ENCODE assay signal across 8 mouse cellular contexts in the genomic region with DNA sequence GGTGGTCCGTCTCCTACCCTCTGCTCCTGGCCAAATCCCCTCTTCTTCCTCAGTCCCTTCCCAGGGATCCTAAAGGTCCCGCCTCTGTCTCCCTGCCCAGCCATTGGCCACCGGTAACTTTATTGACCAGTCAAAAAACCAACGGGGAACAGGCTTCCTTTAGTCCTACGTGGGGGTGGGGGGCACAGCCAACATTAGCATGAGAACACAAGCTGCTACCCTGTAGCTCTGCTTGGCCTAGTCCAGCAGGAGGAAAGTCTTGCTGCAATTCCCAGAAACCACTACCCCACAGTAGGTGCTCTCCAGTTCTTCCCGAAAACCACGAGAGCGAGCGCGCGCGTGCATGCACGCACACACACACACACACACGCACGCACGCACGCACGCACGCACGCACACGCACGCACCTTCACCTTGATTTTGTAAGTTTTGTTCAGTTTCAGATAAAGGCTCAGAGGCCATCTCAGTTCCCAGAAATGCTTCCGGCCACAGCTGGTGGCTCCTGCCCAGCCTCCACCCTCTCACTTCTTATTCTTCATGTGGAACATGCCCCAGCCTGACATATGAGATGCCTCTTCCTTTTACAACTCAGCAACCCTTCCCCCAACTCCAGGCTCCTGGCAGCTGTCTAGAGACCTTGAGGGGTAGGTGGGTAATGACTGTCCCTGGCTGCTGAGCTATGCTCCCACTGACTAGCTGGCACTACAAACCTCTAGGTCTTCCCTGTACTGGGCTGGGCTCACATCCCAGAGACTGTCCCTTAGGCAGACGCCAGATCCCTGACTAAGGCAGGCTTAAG. TPM values are rescaled to one million over a fixed set of nuclear protein-coding genes. Genes with fewer than 3 reads are reported as not detected.
DNase-seq lines count a peak whose midpoint lies in the region; ATAC-seq and TF ChIP-seq lines count a peak whose summit lies in the region.

No protein-coding gene starts in this region.

- peak overlapping the region; percentile 76 for H3K4me2 ChIP-seq in intestine, postnatal 0 days (replicated peaks; ENCODE audit: low read depth)
- H3K4me2 ChIP-seq in midbrain, embryonic 11.5 days = peak overlapping the region; percentile 66

- TF ChIP-seq CTCF in intestine, postnatal 0 days (IDR thresholded peaks at IDR 0.05; ENCODE audit: low read depth) = peak; percentile 7; the same call in 1 of the 2 replicates

- peaks cover 22% of the 10 kb centered on the region; the same call in 1 of the 2 replicates for H3K36me3 ChIP-seq in intestine, postnatal 0 days (ENCODE audit: control insufficient read depth, insufficient read depth)
- no peaks in the 10 kb centered on the region; the same call in 1 of the 2 replicates for H3K36me3 ChIP-seq in midbrain, embryonic 11.5 days (ENCODE audit: control insufficient read depth, insufficient read depth, low read length)

- intact Hi-C loops in left cerebral cortex, postnatal 4 days (cut with DNase I) = no loop called here

- H3K4me1 ChIP-seq in intestine, postnatal 0 days (replicated peaks; ENCODE audit: control insufficient read depth, insufficient read depth, low read length) = peaks cover 9% of the 10 kb centered on the region; the same call in 1 of the 2 replicates
- H3K4me1 ChIP-seq in midbrain, embryonic 11.5 days (ENCODE audit: control insufficient read depth, insufficient read depth, low read length) = peaks cover 21% of the 10 kb centered on the region

- WGBS in intestine, postnatal 0 days = 1% methylated on average over 24 of the region's 24 CpGs
- 2% methylated on average over 24 of the region's 24 CpGs for WGBS in midbrain, embryonic 11.5 days

- H3K27ac ChIP-seq in intestine, postnatal 0 days (ENCODE audit: low read depth, low read length) = peak overlapping the region; percentile 71
- peak overlapping the region; percentile 81 for H3K27ac ChIP-seq in midbrain, embryonic 11.5 days (ENCODE audit: low read depth, low read length)

- H3K4me3 ChIP-seq in intestine, postnatal 0 days (ENCODE audit: low read depth, low read length) = peak overlapping the region; percentile 54
- H3K4me3 ChIP-seq in midbrain, embryonic 11.5 days (ENCODE audit: low read depth, low read length) = peak overlapping the region; percentile 49

- H3K9ac ChIP-seq in intestine, postnatal 0 days (ENCODE audit: low read depth, low read length) = peak overlapping the region; percentile 58
- H3K9ac ChIP-seq in midbrain, embryonic 11.5 days (ENCODE audit: low read length) = peak overlapping the region; percentile 63

- ATAC-seq in intestine, postnatal 0 days = peak; percentile 70
- peak; percentile 93 for ATAC-seq in midbrain, embryonic 11.5 days (ENCODE audit: low FRiP score)

- H3K27me3 ChIP-seq in intestine, postnatal 0 days (replicated peaks; ENCODE audit: control insufficient read depth, insufficient read depth, low read length) = no peaks in the 10 kb centered on the region
- peaks cover 24% of the 10 kb centered on the region for H3K27me3 ChIP-seq in midbrain, embryonic 11.5 days (ENCODE audit: control insufficient read depth, insufficient read depth, low read length)

- no peaks in the 10 kb centered on the region for H3K9me3 ChIP-seq in intestine, postnatal 0 days (ENCODE audit: control insufficient read depth)
- no peaks in the 10 kb centered on the region for H3K9me3 ChIP-seq in midbrain, embryonic 11.5 days (ENCODE audit: control insufficient read depth, low read length)

- DNase-seq in adrenal gland, adult 18-20 months (ENCODE audit: low spot score in 2 of 2) = peak; percentile 62 to 72
- peak; percentile 67 for DNase-seq in embryo, embryonic 11.5 days (ENCODE audit: low read depth, low spot score)
- peak; percentile 91 for DNase-seq in gonadal fat pad, adult 2 months (ENCODE audit: low read depth)
- DNase-seq in left cerebral cortex, postnatal 4 days = peak; percentile 87
- peak; percentile 95 for DNase-seq in midbrain, embryonic 11.5 days (ENCODE audit: low spot score, missing footprints)
- DNase-seq in skeletal muscle tissue, adult 2 months (ENCODE audit: low read depth, low spot score) = peak; percentile 83
- no peak for DNase-seq in c-Kit-positive CD71-positive TER-119-positive erythroid progenitor cells, embryonic 14.5 days (ENCODE audit: low spot score)

RNA-seq across cellular contexts. Expression of a gene that starts 5.8 kb away (rescaled TPM):
- total RNA-seq in adrenal gland, adult 18-20 months (2021) = not detected
- polyA plus RNA-seq in gonadal fat pad, adult 2 months (2012; rRNA removed) = 3.5 and 3.6 TPM in 2 replicates
- polyA plus RNA-seq in intestine, postnatal 0 days (2015; fragmentation: Nextera tagmentation; extraction: Ambion mirVana) = 0.55 and 0.56 TPM in 2 replicates
- total RNA-seq in left cerebral cortex, postnatal 4 days (2021) = not detected
- polyA plus RNA-seq in midbrain, embryonic 11.5 days (2014; fragmentation: Nextera tagmentation; extraction: Ambion mirVana) = 0.58 and 0.87 TPM in 2 replicates

RNA-seq across cellular contexts. Expression of a gene that starts 18.1 kb away (rescaled TPM):
- under 1 TPM; 0.29 to 0.66 TPM for total RNA-seq in adrenal gland, adult 18-20 months (2021)
- polyA plus RNA-seq in gonadal fat pad, adult 2 months (2012; rRNA removed) = 3.5 and 3.8 TPM in 2 replicates
- 0.14 and 0.35 TPM in 2 replicates for polyA plus RNA-seq in intestine, postnatal 0 days (2015; fragmentation: Nextera tagmentation; extraction: Ambion mirVana)
- 1 to 10 TPM; 1.3 to 1.5 TPM for total RNA-seq in left cerebral cortex, postnatal 4 days (2021)
- polyA plus RNA-seq in midbrain, embryonic 11.5 days (2014; fragmentation: Nextera tagmentation; extraction: Ambion mirVana) = 0.41 and 1.1 TPM in 2 replicates

RNA-seq across cellular contexts. Expression of a gene that starts 27.4 kb away (rescaled TPM):
- under 1 TPM in 1 of 2 experiments, not detected in 1; 0.35 TPM for total RNA-seq in adrenal gland, adult 18-20 months (2021)
- 17.0 and 21.7 TPM in 2 replicates for polyA plus RNA-seq in gonadal fat pad, adult 2 months (2012; rRNA removed)
- polyA plus RNA-seq in intestine, postnatal 0 days (2015; fragmentation: Nextera tagmentation; extraction: Ambion mirVana) = 2.1 and 2.6 TPM in 2 replicates
- total RNA-seq in left cerebral cortex, postnatal 4 days (2021) = not detected
- 0.15 TPM in 1 of 2 replicates, not detected in the other for polyA plus RNA-seq in midbrain, embryonic 11.5 days (2014; fragmentation: Nextera tagmentation; extraction: Ambion mirVana)

RNA-seq across cellular contexts. Expression of a gene that starts 39.1 kb away (rescaled TPM):
- 100 to 1,000 TPM; 227 to 290 TPM for total RNA-seq in adrenal gland, adult 18-20 months (2021)
- polyA plus RNA-seq in gonadal fat pad, adult 2 months (2012; rRNA removed) = 119 and 131 TPM in 2 replicates
- 219 and 222 TPM in 2 replicates for polyA plus RNA-seq in intestine, postnatal 0 days (2015; fragmentation: Nextera tagmentation; extraction: Ambion mirVana)
- total RNA-seq in left cerebral cortex, postnatal 4 days (2021) = 100 to 1,000 TPM; 111 to 112 TPM
- polyA plus RNA-seq in midbrain, embryonic 11.5 days (2014; fragmentation: Nextera tagmentation; extraction: Ambion mirVana) = 130 and 136 TPM in 2 replicates

RNA-seq across cellular contexts. Expression of a gene that starts 39.3 kb away (rescaled TPM):
- total RNA-seq in adrenal gland, adult 18-20 months (2021) = 1 to 10 TPM; 5.9 to 6.1 TPM
- polyA plus RNA-seq in gonadal fat pad, adult 2 months (2012; rRNA removed) = 8.8 and 9.6 TPM in 2 replicates
- polyA plus RNA-seq in intestine, postnatal 0 days (2015; fragmentation: Nextera tagmentation; extraction: Ambion mirVana) = 5.8 and 6.0 TPM in 2 replicates
- 10 to 100 TPM; 12.9 to 13.7 TPM for total RNA-seq in left cerebral cortex, postnatal 4 days (2021)
- polyA plus RNA-seq in midbrain, embryonic 11.5 days (2014; fragmentation: Nextera tagmentation; extraction: Ambion mirVana) = 17.2 and 18.8 TPM in 2 replicates
